Mouse (Mus musculus): ENCODE results near the gene Myo1g. TPM values are rescaled to one million over a fixed set of nuclear protein-coding genes. Genes with fewer than 3 reads are reported as not detected.
A peak's percentile ranks its signal among the peaks of the same experiment; 100 is the strongest.

Gene Myo1g
- polyA plus RNA-seq, 1 experiment, result 0.04 TPM

DNA sequence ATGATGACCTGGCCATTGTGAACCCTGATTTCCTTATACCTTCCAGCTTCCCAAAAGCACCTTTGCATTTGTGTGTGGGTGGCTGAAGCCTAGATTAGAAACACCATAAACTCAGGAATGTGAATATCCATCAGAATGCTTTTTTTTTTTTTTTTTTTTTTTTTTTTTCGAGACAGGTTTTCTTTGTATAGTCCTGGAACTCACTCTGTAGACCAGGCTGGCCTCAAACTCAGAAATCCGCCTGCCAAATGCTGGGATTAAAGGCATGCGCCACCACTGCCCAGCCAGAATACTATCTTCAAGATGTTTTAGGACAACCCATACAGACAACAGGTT, 25.1 kb upstream of the Myo1g start:
- H3K27me3 ChIP-seq (ENCODE audit: control insufficient read depth, insufficient read depth, insufficient read length), result no peaks in the 10 kb centered on the region
- H3K79me2 ChIP-seq (ENCODE audit: control insufficient read depth, insufficient read depth), result peaks cover 39% of the 10 kb centered on the region
- peak overlapping the region; percentile 98 for H3ac ChIP-seq (ENCODE audit: control insufficient read depth, insufficient read length, low read depth)
- no peak for TF ChIP-seq USF1 (IDR thresholded peaks at IDR 0.05; ENCODE audit: low read depth)
- TF ChIP-seq MYOG (IDR thresholded peaks at IDR 0.05; ENCODE audit: control insufficient read depth, extremely low read depth, insufficient read length), result no peak
- no peak for TF ChIP-seq FOSL1 (IDR thresholded peaks at IDR 0.05; ENCODE audit: insufficient read depth, low read length, poor library complexity, severe bottlenecking)
- no peak for TF ChIP-seq MYOD1 (IDR thresholded peaks at IDR 0.05; ENCODE audit: control insufficient read depth, insufficient read length, low read depth)
- no peak for TF ChIP-seq MAX (IDR thresholded peaks at IDR 0.05)
- no peak for TF ChIP-seq CTCF (IDR thresholded peaks at IDR 0.05; ENCODE audit: control insufficient read depth, insufficient read depth, insufficient read length)
- no peak for TF ChIP-seq CEBPB (IDR thresholded peaks at IDR 0.05; ENCODE audit: low read depth)
- H3K79me3 ChIP-seq (ENCODE audit: low read depth), result peaks cover 38% of the 10 kb centered on the region
- H3K36me3 ChIP-seq (ENCODE audit: control insufficient read depth, insufficient read depth), result peaks cover 16% of the 10 kb centered on the region
- no peak overlapping the region for H3K4me3 ChIP-seq (ENCODE audit: insufficient read depth, poor library complexity, severe bottlenecking)

DNA sequence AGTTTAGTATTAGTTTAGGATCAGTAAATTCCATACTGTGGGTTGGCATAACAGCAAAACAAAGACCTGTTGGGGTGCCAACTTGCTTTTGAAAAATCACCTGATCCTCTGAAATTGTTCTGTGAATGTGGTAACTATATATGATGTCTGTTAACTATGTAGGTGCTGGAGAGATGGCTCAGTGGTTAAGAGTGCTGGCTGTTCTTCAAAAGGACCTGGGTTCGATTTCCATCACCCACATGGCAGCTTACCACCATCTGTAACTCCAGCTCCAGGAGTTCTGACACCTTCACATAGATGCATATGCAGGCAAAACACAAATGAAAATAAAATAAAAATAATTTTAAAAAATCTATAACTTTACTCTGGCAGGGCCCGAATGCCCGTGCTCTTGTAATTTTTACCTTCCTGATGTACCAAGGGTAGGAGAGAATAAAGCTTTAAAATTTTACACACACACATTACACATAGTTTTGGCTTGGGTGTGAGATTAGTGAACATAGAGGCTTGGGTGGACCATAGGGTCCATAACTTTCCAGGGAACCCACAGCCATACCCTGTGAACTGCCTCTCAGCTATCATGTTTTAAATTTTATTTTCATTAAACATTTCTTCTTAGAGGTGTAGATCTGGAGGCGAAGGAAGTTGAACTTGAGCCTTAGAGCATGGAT, 24.6 kb upstream of the Myo1g start:
- Histone ChIP-seq H3K36me3 (ENCODE audit: control insufficient read depth, insufficient read depth) (peaks cover 12% of the 10 kb centered on the region), H3K79me3 (ENCODE audit: low read depth) (peaks cover 33% of the 10 kb centered on the region), H3ac (ENCODE audit: control insufficient read depth, insufficient read length, low read depth) (peak overlapping the region; percentile 37), H3K27me3 (ENCODE audit: control insufficient read depth, insufficient read depth, insufficient read length) (no peaks in the 10 kb centered on the region), H3K4me3 (ENCODE audit: insufficient read depth, poor library complexity, severe bottlenecking) (no peak overlapping the region), H3K79me2 (ENCODE audit: control insufficient read depth, insufficient read depth) (peaks cover 34% of the 10 kb centered on the region)
- no peak for TF ChIP-seq CEBPB (IDR thresholded peaks at IDR 0.05; ENCODE audit: low read depth)
- TF ChIP-seq MYOG (IDR thresholded peaks at IDR 0.05; ENCODE audit: control insufficient read depth, extremely low read depth, insufficient read length), result no peak
- no peak for TF ChIP-seq USF1 (IDR thresholded peaks at IDR 0.05; ENCODE audit: low read depth)
- TF ChIP-seq CTCF (IDR thresholded peaks at IDR 0.05; ENCODE audit: control insufficient read depth, insufficient read depth, insufficient read length), result no peak
- TF ChIP-seq MAX (IDR thresholded peaks at IDR 0.05), result no peak
- TF ChIP-seq MYOD1 (IDR thresholded peaks at IDR 0.05; ENCODE audit: control insufficient read depth, insufficient read length, low read depth), result no peak
- no peak for TF ChIP-seq FOSL1 (IDR thresholded peaks at IDR 0.05; ENCODE audit: insufficient read depth, low read length, poor library complexity, severe bottlenecking)

DNA sequence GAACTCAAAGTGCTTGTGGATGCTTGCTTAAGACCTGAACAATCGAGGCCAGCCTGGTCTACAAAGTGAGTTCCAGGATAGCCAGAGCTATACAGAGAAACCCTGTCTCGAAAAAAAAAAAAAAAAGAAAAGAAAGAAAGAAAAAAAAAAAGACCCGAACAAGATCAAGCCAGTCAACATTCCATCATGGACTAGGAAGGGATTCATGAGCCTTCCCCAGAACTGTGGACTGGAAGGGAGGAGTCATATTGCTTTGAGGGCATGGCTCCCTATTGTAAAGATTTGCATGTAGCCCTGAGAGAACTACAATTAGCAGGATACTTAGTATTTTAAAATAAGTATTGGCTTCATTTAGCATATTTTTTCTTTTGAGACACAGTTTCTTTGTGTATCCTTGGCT, 23.9 kb upstream of the Myo1g start:
- Histone ChIP-seq H3K27me3 (ENCODE audit: control insufficient read depth, insufficient read depth, insufficient read length) (no peaks in the 10 kb centered on the region), H3K4me3 (ENCODE audit: insufficient read depth, poor library complexity, severe bottlenecking) (no peak overlapping the region), H3ac (ENCODE audit: control insufficient read depth, insufficient read length, low read depth) (no peak overlapping the region), H3K36me3 (ENCODE audit: control insufficient read depth, insufficient read depth) (peaks cover 6% of the 10 kb centered on the region), H3K79me3 (ENCODE audit: low read depth) (peaks cover 26% of the 10 kb centered on the region), H3K79me2 (ENCODE audit: control insufficient read depth, insufficient read depth) (peaks cover 28% of the 10 kb centered on the region)
- TF ChIP-seq MAX (IDR thresholded peaks at IDR 0.05) (no peak), MYOD1 (IDR thresholded peaks at IDR 0.05; ENCODE audit: control insufficient read depth, insufficient read length, low read depth) (no peak), CTCF (IDR thresholded peaks at IDR 0.05; ENCODE audit: control insufficient read depth, insufficient read depth, insufficient read length) (no peak), MYOG (IDR thresholded peaks at IDR 0.05; ENCODE audit: control insufficient read depth, extremely low read depth, insufficient read length) (no peak), CEBPB (IDR thresholded peaks at IDR 0.05; ENCODE audit: low read depth) (no peak), FOSL1 (IDR thresholded peaks at IDR 0.05; ENCODE audit: insufficient read depth, low read length, poor library complexity, severe bottlenecking) (no peak)

DNA sequence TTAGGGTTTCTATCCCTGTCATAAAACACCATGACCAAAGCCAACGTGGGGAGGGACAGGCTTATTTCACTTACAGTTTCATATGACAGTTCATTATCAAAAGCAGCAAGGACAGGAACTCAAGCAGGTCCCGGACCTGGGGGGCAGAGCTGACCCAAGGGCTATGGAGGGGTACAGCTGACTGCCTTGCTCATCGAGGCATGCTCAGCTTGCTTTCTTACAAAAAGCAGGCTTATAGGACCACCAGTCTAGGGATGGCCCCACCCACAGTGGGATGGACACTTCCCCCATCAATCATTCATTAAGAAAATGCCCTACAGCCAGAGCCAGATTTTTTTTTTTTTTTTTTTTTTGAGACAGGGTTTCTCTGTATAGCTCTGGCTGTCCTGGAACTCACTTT, 10.0 kb upstream of the Myo1g start:
- no peak for TF ChIP-seq CTCF (IDR thresholded peaks at IDR 0.05; ENCODE audit: control insufficient read depth, insufficient read depth, insufficient read length)
- TF ChIP-seq USF1 (IDR thresholded peaks at IDR 0.05; ENCODE audit: low read depth), result no peak
- no peak for TF ChIP-seq CEBPB (IDR thresholded peaks at IDR 0.05; ENCODE audit: low read depth)
- no peak for TF ChIP-seq MAX (IDR thresholded peaks at IDR 0.05)
- Histone ChIP-seq H3K27me3 (ENCODE audit: control insufficient read depth, insufficient read depth, insufficient read length) (no peaks in the 10 kb centered on the region), H3K36me3 (ENCODE audit: control insufficient read depth, insufficient read depth) (peaks cover 21% of the 10 kb centered on the region), H3K79me2 (ENCODE audit: control insufficient read depth, insufficient read depth) (peaks cover 29% of the 10 kb centered on the region), H3ac (ENCODE audit: control insufficient read depth, insufficient read length, low read depth) (no peak overlapping the region), H3K4me3 (ENCODE audit: insufficient read depth, poor library complexity, severe bottlenecking) (no peak overlapping the region), H3K79me3 (ENCODE audit: low read depth) (peaks cover 26% of the 10 kb centered on the region)

DNA sequence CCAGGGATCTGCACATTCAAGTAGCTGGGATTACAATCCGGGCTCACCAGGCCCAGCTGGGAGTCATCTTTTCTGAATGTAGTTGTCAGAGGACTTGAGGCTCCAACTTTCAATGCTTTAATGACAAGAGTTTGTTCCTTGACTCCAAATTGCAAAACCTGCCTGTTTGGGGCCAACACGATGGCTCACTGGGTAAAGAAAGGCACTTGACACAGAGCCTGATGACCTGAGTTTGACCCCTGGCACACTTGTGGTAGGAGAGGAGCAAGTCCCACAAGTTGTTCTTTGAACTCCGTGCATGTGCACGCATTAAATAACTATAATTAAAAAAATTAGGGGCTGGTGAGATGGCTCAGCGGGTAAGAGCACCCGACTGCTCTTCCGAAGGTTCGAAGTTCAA, 9.2 kb upstream of the Myo1g start:
- H3ac ChIP-seq (ENCODE audit: control insufficient read depth, insufficient read length, low read depth), result no peak overlapping the region
- no peaks in the 10 kb centered on the region for H3K27me3 ChIP-seq (ENCODE audit: control insufficient read depth, insufficient read depth, insufficient read length)
- peaks cover 33% of the 10 kb centered on the region for H3K79me3 ChIP-seq (ENCODE audit: low read depth)
- H3K4me3 ChIP-seq (ENCODE audit: insufficient read depth, poor library complexity, severe bottlenecking), result no peak overlapping the region
- H3K36me3 ChIP-seq (ENCODE audit: control insufficient read depth, insufficient read depth), result peaks cover 29% of the 10 kb centered on the region
- TF ChIP-seq FOSL1 (IDR thresholded peaks at IDR 0.05; ENCODE audit: insufficient read depth, low read length, poor library complexity, severe bottlenecking) (no peak), USF1 (IDR thresholded peaks at IDR 0.05; ENCODE audit: low read depth) (no peak), CTCF (IDR thresholded peaks at IDR 0.05; ENCODE audit: control insufficient read depth, insufficient read depth, insufficient read length) (no peak), MAX (IDR thresholded peaks at IDR 0.05) (no peak), CEBPB (IDR thresholded peaks at IDR 0.05; ENCODE audit: low read depth) (no peak)
- peaks cover 37% of the 10 kb centered on the region for H3K79me2 ChIP-seq (ENCODE audit: control insufficient read depth, insufficient read depth)

Measured in C2C12 (cell line).